Mouse (Mus musculus) limb, embryonic 13.5 days (tissue): ENCODE results near the gene Xrcc5. TPM values are rescaled to one million over a fixed set of nuclear protein-coding genes. Genes with fewer than 3 reads are reported as not detected.

ENCODE experiments used
- ATAC-seq: fragments of 200-750 bp; cut with Nextera tagmentation; 2 replicates; pipeline ENCODE4 v1.8.0; 2017; ENCODE audit warnings: low read depth, moderate number of reproducible peaks, moderate TSS enrichment; ENCODE audit not compliant: low FRiP score
- H3K27ac ChIP-seq: fragments of 300-500 bp; sonication (generic); 2 replicates; pipeline ENCODE4 v1.5.1; 2015; ENCODE audit warnings: inconsistent platforms, mild to moderate bottlenecking, moderate library complexity
- H3K27me3 ChIP-seq: fragments of 300-500 bp; sonication (generic); 2 replicates; pipeline ENCODE4 v1.6.1; 2015; ENCODE audit warnings: mild to moderate bottlenecking, inconsistent platforms
- H3K36me3 ChIP-seq: fragments of 300-500 bp; sonication (generic); 2 replicates; pipeline ENCODE4 v1.6.1; 2015; ENCODE audit warnings: inconsistent platforms, mild to moderate bottlenecking, moderate library complexity
- H3K4me1 ChIP-seq: fragments of 300-500 bp; sonication (generic); 2 replicates; pipeline ENCODE4 v1.6.1; 2015; ENCODE audit warnings: inconsistent platforms
- H3K4me2 ChIP-seq: fragments of 300-500 bp; sonication (generic); replicated peaks from 2 replicates; pipeline ENCODE4 v1.6.1; 2015; ENCODE audit warnings: inconsistent platforms, mild to moderate bottlenecking, moderate library complexity
- H3K4me3 ChIP-seq: fragments of 300-500 bp; sonication (generic); 2 replicates; pipeline ENCODE4 v1.5.1; 2015; ENCODE audit warnings: moderate library complexity, mild to moderate bottlenecking, inconsistent platforms
- H3K9ac ChIP-seq: fragments of 300-500 bp; sonication (generic); 2 replicates; pipeline ENCODE4 v1.6.1; 2015; ENCODE audit warnings: mild to moderate bottlenecking, inconsistent platforms
- H3K9me3 ChIP-seq: fragments of 300-500 bp; sonication (generic); 2 replicates; pipeline ENCODE4 v1.6.1; 2016; ENCODE audit warnings: inconsistent platforms
- WGBS: fragments of 180-500 bp; shearing (Covaris S2); methylation state at CpG from one replicate; pipeline ENCODE4 v1.1.7; 2015; 5-methylcytosine and 5-hydroxymethylcytosine counted together
- polyA plus RNA-seq: library from polyadenylated mRNA; unstranded; fragments of >200 nt; fragmentation: Nextera tagmentation; extraction: Ambion mirVana; gene quantifications from 2 replicates; pipeline ENCODE4 v1.2.1, GENCODE M21; 2015

Gene Xrcc5
- polyA plus RNA-seq, 1 experiment from 2014 or later = 56.8 TPM

DNA sequence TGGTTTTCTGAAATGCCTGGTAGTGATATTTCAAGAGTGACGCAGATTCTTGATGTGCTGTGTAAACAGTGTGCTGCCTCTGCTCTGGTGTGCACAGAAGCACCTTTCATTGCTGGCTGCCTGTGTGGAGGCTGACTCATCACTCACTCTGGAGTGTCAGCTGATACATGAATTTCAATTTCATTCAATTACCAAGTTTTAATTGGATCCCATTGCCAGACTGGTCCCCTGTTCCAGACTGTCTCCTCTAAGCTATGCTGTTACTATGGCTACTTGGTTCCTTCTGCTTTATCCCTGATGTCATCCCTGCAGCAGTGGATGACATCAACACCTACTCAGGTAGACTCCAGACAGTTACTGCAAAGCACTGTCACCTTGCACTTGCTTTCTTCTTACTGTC is 65.3 kb downstream of the Xrcc5 start:
- no peak overlapping the region for H3K4me3 ChIP-seq
- H3K27me3 ChIP-seq = no peaks in the 10 kb centered on the region
- no peak overlapping the region for H3K9ac ChIP-seq
- H3K4me1 ChIP-seq = peaks cover 7% of the 10 kb centered on the region; the same call in 1 of the 2 replicates
- no peak overlapping the region for H3K4me2 ChIP-seq
- 89% methylated on average over 1 of the region's 1 CpGs for WGBS
- ATAC-seq = no peak
- H3K36me3 ChIP-seq = peaks cover 25% of the 10 kb centered on the region
- no peaks in the 10 kb centered on the region for H3K9me3 ChIP-seq
- H3K27ac ChIP-seq = no peak overlapping the region

- no peak overlapping the region for H3K4me3 ChIP-seq
- no peak overlapping the region for H3K4me2 ChIP-seq
- H3K27me3 ChIP-seq = no peaks in the 10 kb centered on the region
- peaks cover 7% of the 10 kb centered on the region; the same call in 1 of the 2 replicates for H3K4me1 ChIP-seq
- no peak overlapping the region for H3K27ac ChIP-seq
- 94% methylated on average over 3 of the region's 3 CpGs for WGBS
- H3K9me3 ChIP-seq = no peaks in the 10 kb centered on the region
- H3K36me3 ChIP-seq = peaks cover 25% of the 10 kb centered on the region
- ATAC-seq = no peak
- no peak overlapping the region for H3K9ac ChIP-seq
Measured at GRCm38 (mm10) chr1:72372913-72373312, 65.7 kb downstream of the Xrcc5 start.

DNA sequence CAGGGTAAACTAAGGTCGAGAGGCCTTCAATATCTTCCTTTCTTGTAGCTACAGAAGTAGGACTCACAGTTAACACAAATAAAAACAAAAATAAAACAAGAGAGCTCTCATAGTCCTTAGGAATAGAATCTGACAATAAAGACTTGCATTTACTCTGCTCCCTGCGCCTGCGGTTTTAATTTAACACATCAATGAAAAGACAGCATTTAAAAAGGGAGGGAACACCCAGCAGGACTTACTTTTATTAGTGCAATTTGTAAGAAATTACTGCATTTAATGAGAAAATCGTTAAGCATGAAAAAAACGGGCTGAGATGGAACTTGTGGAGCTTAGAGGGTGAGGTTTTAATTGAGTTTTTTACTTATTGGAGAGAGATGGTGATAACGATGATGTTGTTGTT is 66.4 kb downstream of the Xrcc5 start:
- Histone ChIP-seq H3K27ac (no peak overlapping the region), H3K9me3 (no peaks in the 10 kb centered on the region), H3K9ac (no peak overlapping the region), H3K4me2 (no peak overlapping the region), H3K36me3 (peaks cover 25% of the 10 kb centered on the region), H3K4me1 (peaks cover 7% of the 10 kb centered on the region; the same call in 1 of the 2 replicates), H3K4me3 (no peak overlapping the region), H3K27me3 (no peaks in the 10 kb centered on the region)
- ATAC-seq = no peak
- WGBS = 38% methylated on average over 6 of the region's 6 CpGs

DNA sequence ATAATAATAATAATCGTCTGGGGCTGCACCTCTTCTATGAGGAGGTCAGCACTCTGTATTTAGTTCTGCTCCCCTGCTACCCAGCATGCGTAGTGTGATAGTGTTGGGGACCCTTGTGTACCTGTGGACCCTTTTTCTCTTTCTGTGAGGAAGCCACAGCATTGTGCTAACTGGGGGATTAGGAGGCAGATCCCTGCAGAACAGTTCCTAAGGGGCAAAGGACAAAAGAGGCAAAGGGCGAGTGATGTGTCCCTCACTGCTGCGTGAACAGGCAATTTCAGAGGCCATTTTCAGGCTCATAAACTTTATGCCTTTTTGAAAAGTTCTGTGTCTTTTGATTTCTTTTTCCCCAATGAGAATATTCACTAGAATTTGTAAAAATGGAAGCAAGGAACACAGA is 66.8 kb downstream of the Xrcc5 start:
- Histone ChIP-seq H3K27ac (no peak overlapping the region), H3K27me3 (no peaks in the 10 kb centered on the region), H3K4me2 (no peak overlapping the region), H3K9me3 (no peaks in the 10 kb centered on the region), H3K9ac (no peak overlapping the region), H3K4me1 (peaks cover 7% of the 10 kb centered on the region; the same call in 1 of the 2 replicates), H3K36me3 (peaks cover 25% of the 10 kb centered on the region), H3K4me3 (no peak overlapping the region)
- WGBS = 45% methylated on average over 4 of the region's 4 CpGs
- ATAC-seq = no peak

GRCm38 (mm10) chr1:72378151-72378550 is 70.9 kb downstream of the Xrcc5 start:
- Histone ChIP-seq H3K4me2 (no peak overlapping the region), H3K4me1 (peaks cover 7% of the 10 kb centered on the region; the same call in 1 of the 2 replicates), H3K27me3 (no peaks in the 10 kb centered on the region), H3K9ac (no peak overlapping the region), H3K27ac (no peak overlapping the region), H3K4me3 (no peak overlapping the region), H3K36me3 (peaks cover 15% of the 10 kb centered on the region; the same call in 1 of the 2 replicates), H3K9me3 (no peaks in the 10 kb centered on the region)
- WGBS = 83% methylated on average over 4 of the region's 4 CpGs
- ATAC-seq = no peak

GRCm38 (mm10) chr1:72379752-72380353 is 72.6 kb downstream of the Xrcc5 start:
- Histone ChIP-seq H3K4me3 (no peak overlapping the region), H3K4me2 (no peak overlapping the region), H3K4me1 (peaks cover 4% of the 10 kb centered on the region; the same call in 1 of the 2 replicates), H3K27ac (no peak overlapping the region), H3K9me3 (no peaks in the 10 kb centered on the region), H3K36me3 (peaks cover 20% of the 10 kb centered on the region; the same call in 1 of the 2 replicates), H3K9ac (no peak overlapping the region), H3K27me3 (no peaks in the 10 kb centered on the region)
- 84% methylated on average over 11 of the region's 11 CpGs for WGBS
- ATAC-seq = no peak

GRCm38 (mm10) chr1:72380544-72380943 is 73.3 kb downstream of the Xrcc5 start:
- Histone ChIP-seq H3K9ac (no peak overlapping the region), H3K27me3 (no peaks in the 10 kb centered on the region), H3K36me3 (peaks cover 24% of the 10 kb centered on the region), H3K4me2 (no peak overlapping the region), H3K9me3 (no peaks in the 10 kb centered on the region), H3K27ac (no peak overlapping the region), H3K4me1 (peaks cover 4% of the 10 kb centered on the region; the same call in 1 of the 2 replicates), H3K4me3 (no peak overlapping the region)
- 95% methylated on average over 3 of the region's 3 CpGs for WGBS
- ATAC-seq = no peak

DNA sequence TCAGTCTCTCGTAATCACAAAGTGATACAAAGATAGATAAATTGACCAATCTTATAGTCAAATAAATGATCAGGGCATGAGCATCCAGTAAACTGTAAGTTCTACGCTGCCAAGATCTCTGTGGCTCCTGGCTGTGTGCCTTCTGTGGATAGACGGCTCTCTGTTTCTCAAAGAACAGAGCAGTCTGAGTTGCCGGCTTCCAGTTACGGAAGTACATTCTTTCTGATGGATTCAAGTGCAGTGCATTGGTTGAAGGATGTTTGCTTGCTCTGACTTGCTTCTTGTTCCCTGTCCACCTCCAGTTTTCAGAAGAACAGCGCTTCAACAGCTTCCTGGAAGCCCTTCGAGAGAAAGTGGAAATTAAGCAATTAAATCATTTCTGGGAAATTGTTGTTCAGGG is 75.8 kb downstream of the Xrcc5 start:
- 87% methylated on average over 7 of the region's 7 CpGs for WGBS
- peaks cover 40% of the 10 kb centered on the region for H3K36me3 ChIP-seq
- no peak overlapping the region for H3K4me3 ChIP-seq
- no peaks in the 10 kb centered on the region for H3K27me3 ChIP-seq
- no peaks in the 10 kb centered on the region for H3K9me3 ChIP-seq
- ATAC-seq = no peak
- H3K27ac ChIP-seq = no peak overlapping the region
- peaks cover 4% of the 10 kb centered on the region; the same call in 1 of the 2 replicates for H3K4me1 ChIP-seq
- no peak overlapping the region for H3K4me2 ChIP-seq
- H3K9ac ChIP-seq = no peak overlapping the region

- WGBS = 64% methylated on average over 5 of the region's 5 CpGs
- H3K4me2 ChIP-seq = no peak overlapping the region
- no peaks in the 10 kb centered on the region for H3K27me3 ChIP-seq
- H3K9me3 ChIP-seq = no peaks in the 10 kb centered on the region
- ATAC-seq = peak; percentile 24; the same call in 1 of the 2 replicates
- no peak overlapping the region for H3K9ac ChIP-seq
- peaks cover 4% of the 10 kb centered on the region; the same call in 1 of the 2 replicates for H3K4me1 ChIP-seq
- no peak overlapping the region for H3K27ac ChIP-seq
- H3K36me3 ChIP-seq = peaks cover 44% of the 10 kb centered on the region
- no peak overlapping the region for H3K4me3 ChIP-seq
Measured at GRCm38 (mm10) chr1:72383651-72384050, 76.4 kb downstream of the Xrcc5 start.

- ATAC-seq = no peak
- H3K4me1 ChIP-seq = no peaks in the 10 kb centered on the region
- peaks cover 39% of the 10 kb centered on the region for H3K36me3 ChIP-seq
- no peak overlapping the region for H3K9ac ChIP-seq
- H3K4me2 ChIP-seq = no peak overlapping the region
- H3K9me3 ChIP-seq = no peaks in the 10 kb centered on the region
- H3K4me3 ChIP-seq = no peak overlapping the region
- WGBS = 75% methylated on average over 4 of the region's 4 CpGs
- H3K27ac ChIP-seq = no peak overlapping the region
- no peaks in the 10 kb centered on the region for H3K27me3 ChIP-seq
Measured at GRCm38 (mm10) chr1:72390420-72390819, 83.2 kb downstream of the Xrcc5 start.

DNA sequence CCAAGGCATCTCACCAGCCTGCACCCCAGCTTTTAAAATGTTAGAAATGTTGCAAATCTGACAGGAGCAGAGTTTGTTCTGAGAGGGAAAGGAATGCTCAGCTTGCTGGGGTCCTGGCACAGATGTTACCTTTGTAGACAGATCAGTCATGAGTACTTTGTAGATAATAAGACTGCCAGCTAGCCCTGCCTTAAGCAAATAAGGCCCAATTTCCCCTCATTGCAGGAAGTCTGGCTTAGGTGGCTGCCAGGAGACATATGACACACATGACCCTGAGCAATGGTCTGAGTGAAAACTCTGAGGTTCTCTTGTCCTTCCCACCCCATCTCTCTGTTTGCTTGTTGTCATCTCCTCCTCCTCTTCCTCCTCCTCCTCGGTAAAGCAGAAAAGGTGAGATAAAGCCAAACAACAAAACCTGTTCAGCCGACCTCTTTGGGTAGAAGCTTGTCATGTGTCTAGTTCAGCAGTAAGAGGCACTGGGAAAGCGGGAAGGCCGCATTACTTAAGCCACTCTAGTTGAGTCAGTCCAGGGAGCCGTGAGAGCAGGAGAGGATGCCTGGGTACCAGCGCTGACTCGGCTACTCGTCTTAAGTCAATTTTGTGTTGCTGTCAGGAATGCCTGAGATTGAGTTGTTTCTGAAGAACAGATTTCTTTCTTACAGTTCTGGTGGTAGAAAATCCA is 92.6 kb downstream of the Xrcc5 start:
- Histone ChIP-seq H3K4me3 (no peak overlapping the region), H3K4me1 (peaks cover 11% of the 10 kb centered on the region; the same call in 1 of the 2 replicates), H3K27ac (no peak overlapping the region), H3K4me2 (no peak overlapping the region), H3K9ac (no peak overlapping the region), H3K9me3 (no peaks in the 10 kb centered on the region), H3K27me3 (no peaks in the 10 kb centered on the region), H3K36me3 (peaks cover 31% of the 10 kb centered on the region)
- WGBS = 80% methylated on average over 8 of the region's 8 CpGs
- no peak for ATAC-seq

DNA sequence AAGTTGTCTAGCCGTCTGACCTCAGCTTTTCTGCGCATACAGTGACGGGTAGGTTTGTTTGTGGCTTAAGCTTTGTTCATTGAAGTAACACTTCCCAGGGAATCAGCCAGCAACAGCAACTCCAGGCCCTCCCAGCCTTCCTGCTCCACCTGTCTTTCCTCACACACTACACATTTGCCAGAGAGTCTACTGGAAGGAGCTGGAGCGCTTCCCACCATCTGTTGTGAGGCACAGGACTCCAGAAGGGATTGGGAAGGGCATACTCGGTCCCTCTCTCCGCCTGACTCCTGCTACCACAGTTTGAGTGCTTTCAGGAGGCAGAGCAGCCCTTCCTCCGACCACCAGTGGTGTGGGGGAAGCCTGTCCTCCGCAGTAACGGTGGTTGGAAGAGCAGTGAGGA is 93.4 kb downstream of the Xrcc5 start:
- H3K9me3 ChIP-seq = no peaks in the 10 kb centered on the region
- H3K36me3 ChIP-seq = peaks cover 23% of the 10 kb centered on the region
- peaks cover 11% of the 10 kb centered on the region; the same call in 1 of the 2 replicates for H3K4me1 ChIP-seq
- no peak overlapping the region for H3K9ac ChIP-seq
- no peaks in the 10 kb centered on the region for H3K27me3 ChIP-seq
- peak; percentile 40; the same call in 1 of the 2 replicates for ATAC-seq
- 73% methylated on average over 9 of the region's 9 CpGs for WGBS
- H3K4me2 ChIP-seq = no peak overlapping the region
- H3K27ac ChIP-seq = no peak overlapping the region
- H3K4me3 ChIP-seq = no peak overlapping the region
